Mouse (Mus musculus): ENCODE data around the gene Crtam. TPM values are rescaled to one million over a fixed set of nuclear protein-coding genes. Genes with fewer than 3 reads are reported as not detected.

Crtam gene
- polyA plus RNA-seq, 1 experiment = not detected

DNA sequence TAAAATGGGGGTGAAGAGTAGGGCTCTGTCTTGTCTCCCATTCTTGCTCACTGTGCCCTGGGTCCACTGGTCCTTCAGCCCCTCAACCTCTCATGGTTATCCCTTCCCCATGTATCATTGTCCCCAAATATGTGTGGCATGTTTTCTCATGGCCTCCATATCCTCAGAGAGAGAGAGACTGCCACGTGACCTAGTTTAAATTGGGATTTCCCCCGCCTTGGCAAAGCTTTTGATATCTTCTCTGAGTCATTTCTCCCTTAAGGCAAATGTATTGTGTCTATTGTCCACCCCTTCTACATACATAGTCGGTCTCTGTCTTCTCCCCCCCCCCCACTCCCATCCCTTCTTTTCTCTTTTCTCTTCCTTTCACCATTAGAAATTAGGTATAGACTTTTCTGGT, 71.1 kb downstream of the Crtam start:
- Histone ChIP-seq H3K4me1 (ENCODE audit: control insufficient read depth, insufficient read depth, low read length) (no peaks in the 10 kb centered on the region), H3K4me3 (ENCODE audit: insufficient read depth, low read length) (no peak overlapping the region), H3K27ac (ENCODE audit: insufficient read depth, low read length) (no peak overlapping the region)
- no peak for TF ChIP-seq CTCF (IDR thresholded peaks at IDR 0.05; ENCODE audit: borderline replicate concordance, insufficient read depth, low read length)
- no peak for TF ChIP-seq POLR2A (IDR thresholded peaks at IDR 0.05; ENCODE audit: low read depth, low read length)

DNA sequence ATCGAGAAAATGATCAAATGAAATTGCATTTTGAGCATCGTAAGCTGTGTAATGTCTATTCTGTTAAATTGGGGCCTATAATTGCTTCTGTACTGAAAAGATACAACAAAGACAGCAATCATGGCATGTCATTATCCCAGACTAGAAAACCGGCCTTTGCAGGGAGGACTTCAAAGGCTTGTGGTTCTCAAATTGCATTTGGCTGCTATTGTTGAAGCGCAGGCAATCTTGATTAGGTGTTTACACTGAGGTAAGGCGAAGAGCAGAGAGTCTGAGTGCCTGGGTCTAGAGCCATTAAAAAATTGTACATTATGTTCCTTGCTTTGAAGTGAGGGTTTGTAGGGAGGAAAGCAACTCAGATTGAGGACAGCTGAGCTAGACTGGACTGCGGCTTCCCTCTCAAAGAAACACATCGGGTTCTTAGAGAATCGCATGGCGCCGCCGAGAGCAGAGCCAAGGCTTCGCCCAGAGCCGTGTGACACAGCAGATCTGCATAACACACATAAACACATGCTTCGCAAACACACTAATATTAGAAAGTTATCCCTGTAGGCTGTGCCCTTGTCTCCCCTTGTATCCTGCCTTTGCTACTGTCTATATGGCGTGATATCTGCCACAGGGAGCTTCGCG, 77.0 kb downstream of the Crtam start:
- Histone ChIP-seq H3K4me1 (ENCODE audit: control insufficient read depth, insufficient read depth, low read length) (no peaks in the 10 kb centered on the region), H3K4me3 (ENCODE audit: insufficient read depth, low read length) (no peak overlapping the region)

More for the DNA sequence above, 77.0 kb downstream of the Crtam start:
- no peak overlapping the region for H3K27ac ChIP-seq (ENCODE audit: insufficient read depth, low read length)
- TF ChIP-seq CTCF (IDR thresholded peaks at IDR 0.05; ENCODE audit: borderline replicate concordance, insufficient read depth, low read length) (no peak), POLR2A (IDR thresholded peaks at IDR 0.05; ENCODE audit: low read depth, low read length) (no peak)

Other genes with a start within 250 kb of the Crtam start
- 2,507 and 2,625 TPM in 2 replicates for gene Hspa8, start 203.6 kb downstream of the Crtam start, polyA plus RNA-seq (2011; ENCODE audit: insufficient read length, low read depth, missing spikeins)
- gene Bsx, start 130.5 kb downstream of the Crtam start, polyA plus RNA-seq (2011; ENCODE audit: insufficient read length, low read depth, missing spikeins) = not detected in 2 replicates
- gene Jhy, start 40.5 kb downstream of the Crtam start, polyA plus RNA-seq (2011; ENCODE audit: insufficient read length, low read depth, missing spikeins) = not detected in 2 replicates
- 4.2 and 5.1 TPM in 2 replicates for gene Ubash3b, start 157.1 kb upstream of the Crtam start, polyA plus RNA-seq (2011; ENCODE audit: insufficient read length, low read depth, missing spikeins)

Measured in embryonic fibroblast, embryonic 13.5 days (primary cell).